Mouse (Mus musculus) adipose tissue, adult 10 weeks (tissue): ENCODE results near the gene Mep1a. TPM values are rescaled to one million over a fixed set of nuclear protein-coding genes. Genes with fewer than 3 reads are reported as not detected.

ENCODE experiments used
- polyA plus RNA-seq: library from polyadenylated mRNA; stranded (reverse); fragments of 350-450 nt; fragmentation: Illumina TruSeq; extraction: RNeasy Lipid Tissue Mini Kit (QIAGEN cat#74804); gene quantifications from one replicate; pipeline ENCODE4 v1.2.3, GENCODE M21; 2014; ENCODE audit warnings: low read depth, low replicate concordance

The Mep1a gene
- 3.1 TPM for polyA plus RNA-seq

DNA sequence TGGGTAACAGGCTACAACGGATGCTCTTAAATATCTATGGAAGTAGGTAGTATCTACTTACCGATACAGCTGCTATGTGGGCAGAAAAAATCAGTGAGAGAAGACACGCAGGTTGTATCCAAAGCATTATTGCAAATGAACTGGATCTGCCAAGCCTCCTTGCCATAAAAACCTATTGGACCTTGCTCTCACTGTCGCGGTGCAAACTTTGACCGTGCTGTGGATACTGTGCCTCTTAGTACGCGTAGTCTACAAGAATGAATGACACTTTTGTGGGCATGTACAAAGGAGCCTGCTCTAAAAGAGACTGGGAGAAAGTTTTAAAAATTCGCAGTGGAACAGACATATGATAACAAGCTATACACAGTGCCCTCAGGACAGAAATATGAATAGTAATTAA is at the start of gene Mep1a:
Mep1a (minus strand) TSS at position 221 of the 400 bp plus-strand sequence.

DNA sequence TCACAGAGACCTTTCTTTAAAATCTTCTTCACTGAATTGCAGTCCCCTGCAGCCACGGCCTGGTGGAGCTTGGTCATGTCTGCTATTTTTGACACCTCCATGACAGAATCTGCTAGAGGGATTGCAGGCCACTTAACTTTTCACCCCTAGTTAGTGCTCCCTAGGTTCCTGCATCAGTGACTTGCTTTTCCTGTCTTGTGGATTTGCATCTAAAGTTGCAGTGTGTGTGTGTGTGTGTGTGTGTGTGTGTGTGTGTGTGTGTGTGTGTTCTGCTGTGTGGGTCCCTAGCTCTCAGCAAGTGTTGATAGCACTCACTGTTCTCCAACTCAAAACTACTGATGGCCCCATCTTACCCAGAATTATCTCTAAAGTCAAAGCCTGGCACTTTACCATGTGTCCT is 40.9 kb upstream of the Mep1a start, which contains the start of gene Ankrd66:
Ankrd66 (minus strand) TSS at position 101 of the 400 bp plus-strand sequence.

Other genes starting within 250 kb of the Mep1a start
- 0.22 TPM for gene Adgrf1, start 232.5 kb downstream of the Mep1a start, polyA plus RNA-seq
- gene Adgrf5, start 142.4 kb downstream of the Mep1a start, polyA plus RNA-seq = 73.3 TPM
- gene Ankrd66, start 40.8 kb upstream of the Mep1a start, polyA plus RNA-seq = 2.1 TPM
- gene Pla2g7, start 65.3 kb upstream of the Mep1a start, polyA plus RNA-seq = 78.5 TPM
- 7.2 TPM for gene Tdrd6, start 127.5 kb upstream of the Mep1a start, polyA plus RNA-seq
- 6.2 TPM for gene Slc25a27, start 164.4 kb upstream of the Mep1a start, polyA plus RNA-seq
- 7.2 TPM for gene Cyp39a1, start 164.6 kb upstream of the Mep1a start, polyA plus RNA-seq